Mouse (Mus musculus) lung, postnatal 0 days (tissue): ENCODE measurements at regions not wholly inside any gene's neighbourhood (a gene's known extent, or its start where the extent isn't known, plus 50 kb on each side); places are given as distances from the start of the nearest gene placed in this dataset.

Source experiments
- CTCF ChIP-seq: IDR thresholded peaks from 2 replicates; pipeline ENCODE4 v1.5.1; 2016; ENCODE audit warnings: antibody characterized with exemption, mild to moderate bottlenecking
- EP300 ChIP-seq: IDR thresholded peaks from 2 replicates; pipeline ENCODE4 v1.6.1; 2016; ENCODE audit warnings: antibody characterized with exemption, mild to moderate bottlenecking, control low read depth

- no peak for TF ChIP-seq CTCF
- TF ChIP-seq EP300 = no peak
Observed at GRCm38 (mm10) chr6:117071857-117072256, 96.5 kb upstream of the Cxcl12 start.
